Mouse (Mus musculus) gastrocnemius, adult 8-10 months (tissue): ENCODE data around the gene Zfp811. TPM values are rescaled to one million over a fixed set of nuclear protein-coding genes. Genes with fewer than 3 reads are reported as not detected.

Experiments used
- DNase-seq, 2 experiments: peaks; one replicate each; pipeline ENCODE4 v3.0.0; 2022; ENCODE audit warnings: low spot score in 2 of 2
- total RNA-seq, 4 experiments: library from RNA; stranded (reverse); gene quantifications; 2 replicates each; pipeline ENCODE4 v1.2.4; 2022

The Zfp811 gene
- total RNA-seq, 4 experiments from 2014 or later: 0.13 to 0.24 (median 0.22) TPM; not detected in 1

DNA sequence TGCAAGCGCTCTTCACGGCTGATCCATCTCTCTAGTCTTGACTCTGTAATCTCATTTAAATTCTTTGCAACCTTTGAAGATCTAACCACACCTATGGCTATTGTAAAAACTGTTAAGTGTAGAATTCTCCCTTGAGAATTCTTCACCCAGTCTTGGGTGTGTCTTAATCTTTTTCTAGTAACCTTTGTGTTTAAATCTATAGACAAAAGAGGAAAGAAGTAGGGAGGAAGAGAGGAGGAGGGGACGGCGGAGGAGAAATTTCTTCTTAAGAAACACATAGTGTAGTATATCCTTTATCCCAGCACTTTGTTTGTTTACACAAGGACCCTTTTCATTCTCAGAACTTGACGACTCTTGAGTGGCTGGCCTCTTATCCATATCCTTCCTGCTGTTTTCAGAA lies 52.4 kb downstream of the Zfp811 start:
- DNase-seq: no peak

DNA sequence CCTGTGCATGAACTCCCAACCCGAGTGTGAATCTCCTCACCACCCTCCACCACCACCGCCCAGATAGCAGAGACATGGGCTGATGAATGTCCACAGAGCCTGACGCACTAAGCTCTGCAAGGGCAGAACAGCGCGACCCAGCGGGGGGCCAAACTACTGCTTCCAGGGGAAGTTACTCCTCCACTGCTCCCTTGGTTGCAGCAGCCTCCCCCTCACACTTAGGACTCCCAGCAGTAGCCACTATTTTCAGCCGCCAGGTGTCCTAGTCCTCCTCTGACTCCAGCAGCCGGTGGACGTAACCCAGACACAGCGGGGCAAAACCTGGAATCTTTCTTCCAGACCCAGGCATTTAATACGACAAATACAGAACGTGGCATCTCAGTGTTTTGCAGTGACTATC lies 56.1 kb downstream of the Zfp811 start:
- DNase-seq: no peak

DNA sequence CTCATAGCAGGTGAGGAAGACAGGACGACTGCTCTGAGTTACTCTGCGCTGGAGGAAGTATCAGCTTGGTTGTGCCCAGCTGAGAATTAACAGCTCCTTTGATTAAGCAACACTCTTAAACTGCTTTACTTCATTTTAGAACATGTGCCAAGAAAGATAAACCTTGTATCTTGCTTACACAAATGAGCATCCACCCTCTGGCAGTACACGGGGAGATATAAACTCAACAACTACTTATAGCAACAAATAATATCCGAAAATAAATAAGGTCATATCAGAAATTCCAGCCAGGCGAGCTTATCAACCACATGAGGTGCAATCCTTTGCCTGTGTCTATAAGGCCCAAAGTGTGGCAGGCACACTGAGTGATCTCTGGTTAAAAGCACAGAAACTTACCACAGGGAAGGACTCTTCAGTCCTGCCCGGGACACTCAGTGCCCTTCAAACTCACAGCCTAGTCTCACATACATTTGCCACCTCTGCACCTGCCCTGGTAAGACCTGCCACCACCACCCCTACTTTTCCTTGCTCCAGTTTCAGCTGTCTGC lies 56.8 kb downstream of the Zfp811 start:
- no peak for DNase-seq

DNA sequence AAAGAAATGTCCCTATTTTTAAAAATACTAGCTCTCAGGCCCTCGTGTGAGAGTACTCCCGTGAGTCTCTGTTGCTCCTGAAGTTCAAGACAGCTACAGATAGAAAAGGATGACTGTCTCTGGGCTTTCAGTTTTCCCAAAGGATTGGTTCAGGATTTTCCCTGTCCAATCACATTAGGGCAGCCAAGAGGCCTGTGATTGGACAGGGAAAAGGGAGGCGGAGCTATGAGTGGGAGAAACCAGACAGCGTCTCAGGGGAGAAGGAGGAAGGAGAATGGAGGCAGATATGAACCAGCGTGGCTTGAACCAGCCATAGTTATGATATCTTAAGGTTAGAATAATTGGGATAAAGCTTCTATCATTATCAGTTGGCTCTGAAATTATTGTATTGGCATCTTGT lies 59.1 kb downstream of the Zfp811 start:
- no peak for DNase-seq

Other genes with a start within 250 kb of the Zfp811 start
- gene Cyp4f37, start 188.6 kb downstream of the Zfp811 start, total RNA-seq: not detected
- not detected for gene Cyp4f40, start 151.0 kb downstream of the Zfp811 start, total RNA-seq
- gene Cyp4f15, start 124.3 kb downstream of the Zfp811 start, total RNA-seq: under 1 TPM in 1 of 4 experiments, not detected in 3; 0.13 TPM
- 10 to 100 TPM; 20.6 to 27.2 (median 22.8) TPM for gene Zfp871, start 21.6 kb downstream of the Zfp811 start, total RNA-seq
- gene Zfp799, start 20.3 kb upstream of the Zfp811 start, total RNA-seq: 10 to 100 TPM in 1 of 4 experiments, 1 to 10 TPM in 3; 5.6 to 11.0 (median 7.9) TPM
- gene Zfp870, start 81.7 kb upstream of the Zfp811 start, total RNA-seq: 1 to 10 TPM; 4.8 to 8.5 (median 8.1) TPM
- gene Cyp4f14, start 107.4 kb upstream of the Zfp811 start, total RNA-seq: under 1 TPM in 2 of 4 experiments, not detected in 2; 0.18 to 0.44 TPM
- gene Cyp4f13, start 137.5 kb upstream of the Zfp811 start, total RNA-seq: 1 to 10 TPM; 6.3 to 9.3 (median 7.2) TPM
- 1 to 10 TPM; 1.1 to 1.7 (median 1.4) TPM for gene Zfp472, start 155.9 kb upstream of the Zfp811 start, total RNA-seq
- gene Zfp952, start 183.2 kb upstream of the Zfp811 start, total RNA-seq: 1 to 10 TPM; 3.7 to 4.0 (median 3.9) TPM
- 1 to 10 TPM; 1.8 to 4.8 (median 4.4) TPM for gene Zfp763, start 223.5 kb upstream of the Zfp811 start, total RNA-seq